Mouse (Mus musculus): ENCODE data around the gene Espl1.

Gene Espl1

GRCm38 (mm10) chr15:102278726-102279091, 17.4 kb upstream of the Espl1 start:
- no peak for DNase-seq

- DNase-seq = peak; percentile 78 to 83
Measured at GRCm38 (mm10) chr15:102279092-102279782, 16.8 kb upstream of the Espl1 start, which contains the start of gene Mfsd5. Mfsd5 (plus strand) TSS chr15:102279454.

GRCm38 (mm10) chr15:102279783-102280520, 16.1 kb upstream of the Espl1 start:
- no peak for DNase-seq

GRCm38 (mm10) chr15:102280623-102281022, 15.4 kb upstream of the Espl1 start:
- no peak for DNase-seq

- DNase-seq = no peak
Measured at GRCm38 (mm10) chr15:102282463-102283292, 13.4 kb upstream of the Espl1 start.

- DNase-seq = no peak
Measured at GRCm38 (mm10) chr15:102283648-102284047, 12.4 kb upstream of the Espl1 start.

GRCm38 (mm10) chr15:102287395-102287794, 8.7 kb upstream of the Espl1 start:
- DNase-seq = peak in 1 of 2 experiments; percentile 39

- no peak for DNase-seq
Measured at GRCm38 (mm10) chr15:102296368-102297006, 421 bp downstream of the Espl1 start.

GRCm38 (mm10) chr15:102302542-102302941, 6.5 kb downstream of the Espl1 start:
- no peak for DNase-seq

GRCm38 (mm10) chr15:102308717-102309116, 12.7 kb downstream of the Espl1 start:
- DNase-seq = no peak

- DNase-seq = no peak
Measured at GRCm38 (mm10) chr15:102310074-102310845, 14.2 kb downstream of the Espl1 start.

- no peak for DNase-seq
Measured at GRCm38 (mm10) chr15:102311489-102311888, 15.4 kb downstream of the Espl1 start.

- no peak for DNase-seq
Measured at GRCm38 (mm10) chr15:102315292-102315691, 19.2 kb downstream of the Espl1 start.

- DNase-seq = peak; percentile 49 to 75
Measured at GRCm38 (mm10) chr15:102316263-102316662, 20.2 kb downstream of the Espl1 start.

- DNase-seq = no peak
Measured at GRCm38 (mm10) chr15:102324654-102325473, 28.8 kb downstream of the Espl1 start.

GRCm38 (mm10) chr15:102326022-102326576, 30.0 kb downstream of the Espl1 start, which contains the start of gene Pfdn5:
Pfdn5 (plus strand) TSS chr15:102326116.
- DNase-seq = peak; percentile 74 to 87

- DNase-seq = no peak
Measured at GRCm38 (mm10) chr15:102326892-102327291, 30.8 kb downstream of the Espl1 start.

GRCm38 (mm10) chr15:102331610-102332015, 35.5 kb downstream of the Espl1 start, which contains the start of gene Myg1:
Myg1 (plus strand) TSS chr15:102331709.
- peak; percentile 63 to 73 for DNase-seq

GRCm38 (mm10) chr15:102335254-102335653, 39.2 kb downstream of the Espl1 start:
- DNase-seq = no peak

GRCm38 (mm10) chr15:102335925-102336324, 39.9 kb downstream of the Espl1 start:
- DNase-seq = peak in 1 of 2 experiments; percentile 25

Data from spleen, adult 18-20 months (tissue).